Mouse (Mus musculus) MEL (cell line): ENCODE measurements around the gene Borcs5. TPM values are rescaled to one million over a fixed set of nuclear protein-coding genes. Genes with fewer than 3 reads are reported as not detected.

Experiments used
- DNase-seq: peaks from one replicate; pipeline ENCODE4 v3.0.0; 2011; ENCODE audit warnings: low read depth, low spot score
- H3K27ac ChIP-seq: 2 replicates; pipeline ENCODE4 v1.5.1; 2012; ENCODE audit warnings: low read depth, mild to moderate bottlenecking, control low read depth, low read length, moderate library complexity; ENCODE audit not compliant: control insufficient read depth
- H3K27me3 ChIP-seq, 2 experiments: fragments of 150-350 bp in 1 of 2; sonication (generic) in 1 of 2; 2 replicates each; pipeline ENCODE4 v1.6.1; 2012; ENCODE audit warnings: low read length in 2 of 2, mild to moderate bottlenecking in 2 of 2, improper control_type of control experiment in 1 of 2, moderate library complexity in 1 of 2; ENCODE audit not compliant: insufficient read depth in 2 of 2, control insufficient read depth in 1 of 2
- H3K36me3 ChIP-seq, 2 experiments: 2 replicates each; pipeline ENCODE4 v1.6.1; 2012 to 2014; ENCODE audit warnings: low read length in 2 of 2, improper control_type of control experiment in 1 of 2, inconsistent platforms in 1 of 2, mild to moderate bottlenecking in 1 of 2; ENCODE audit not compliant: insufficient read depth in 2 of 2, control insufficient read depth in 1 of 2
- H3K4me1 ChIP-seq, 2 experiments: fragments of 150-350 bp in 1 of 2; sonication (generic) in 1 of 2; 2 replicates each; pipeline ENCODE4 v1.6.1; 2012; ENCODE audit warnings: low read length in 2 of 2, improper control_type of control experiment in 1 of 2, mild to moderate bottlenecking in 1 of 2; ENCODE audit not compliant: insufficient read depth in 2 of 2, control insufficient read depth in 1 of 2
- H3K4me3 ChIP-seq, 2 experiments: fragments of 150-350 bp in 1 of 2; sonication (generic) in 1 of 2; 2 replicates each; pipeline ENCODE4 v1.5.1; 2012; ENCODE audit warnings: low read depth in 2 of 2, low read length in 2 of 2, mild to moderate bottlenecking in 2 of 2, moderate library complexity in 2 of 2, control low read depth in 1 of 2, improper control_type of control experiment in 1 of 2; ENCODE audit not compliant: control insufficient read depth in 1 of 2, insufficient read depth in 1 of 2
- H3K79me2 ChIP-seq: 2 replicates; pipeline ENCODE4 v1.6.1; 2012; ENCODE audit warnings: mild to moderate bottlenecking, low read length, moderate library complexity; ENCODE audit not compliant: control insufficient read depth, poor library complexity, insufficient read depth
- H3K9ac ChIP-seq: 2 replicates; pipeline ENCODE4 v1.6.1; 2012; ENCODE audit warnings: low read depth, mild to moderate bottlenecking, control low read depth, low read length, moderate library complexity; ENCODE audit not compliant: control insufficient read depth, poor library complexity, severe bottlenecking
- H3K9me3 ChIP-seq: fragments of 150-350 bp; sonication (generic); replicated peaks from 2 replicates; pipeline ENCODE4 v1.6.1; 2012; ENCODE audit warnings: mild to moderate bottlenecking, low read length, improper control_type of control experiment, moderate library complexity; ENCODE audit not compliant: insufficient read depth
- BHLHE40 ChIP-seq: IDR thresholded peaks from 2 replicates; pipeline ENCODE4 v1.6.1; 2012; ENCODE audit warnings: low read depth, mild to moderate bottlenecking, inconsistent platforms, low read length, improper control_type of control experiment, borderline replicate concordance
- CHD1 ChIP-seq: IDR thresholded peaks from 2 replicates; pipeline ENCODE4 v1.6.1; 2012; ENCODE audit warnings: low read depth, mild to moderate bottlenecking, inconsistent platforms, low read length, improper control_type of control experiment
- CHD2 ChIP-seq: IDR thresholded peaks from 2 replicates; pipeline ENCODE4 v1.6.1; 2011; ENCODE audit warnings: low read length, improper control_type of control experiment
- CTCF ChIP-seq, 3 experiments: IDR thresholded peaks in 2 of 3; conservative IDR thresholded peaks in 1 of 3; 2 replicates each; pipeline ENCODE4 v1.5.1; 2011 to 2012; ENCODE audit warnings: low read length in 3 of 3, low read depth in 2 of 3, mild to moderate bottlenecking in 2 of 3, improper control_type of control experiment in 1 of 3, inconsistent platforms in 1 of 3, mixed read lengths in 1 of 3, moderate library complexity in 1 of 3; ENCODE audit not compliant: control insufficient read depth in 1 of 3, insufficient read depth in 1 of 3, poor library complexity in 1 of 3, severe bottlenecking in 1 of 3
- ELF1 ChIP-seq: IDR thresholded peaks from 2 replicates; pipeline ENCODE4 v1.6.1; 2014; ENCODE audit warnings: low read depth, mild to moderate bottlenecking, inconsistent platforms, low read length, improper control_type of control experiment, moderate library complexity
- EP300 ChIP-seq, 2 experiments: IDR thresholded peaks; 2 replicates each; pipeline ENCODE4 v1.6.1; 2011; ENCODE audit warnings: improper control_type of control experiment in 2 of 2, low read length in 2 of 2, low read depth in 1 of 2, mild to moderate bottlenecking in 1 of 2
- ETS1 ChIP-seq: IDR thresholded peaks from 2 replicates; pipeline ENCODE4 v1.6.1; 2012; ENCODE audit warnings: low read depth, mild to moderate bottlenecking, inconsistent platforms, low read length, improper control_type of control experiment, moderate library complexity
- GABPA ChIP-seq: IDR thresholded peaks from 2 replicates; pipeline ENCODE4 v1.6.1; 2012; ENCODE audit warnings: low read depth, mild to moderate bottlenecking, inconsistent platforms, low read length, improper control_type of control experiment, moderate library complexity
- GATA1 ChIP-seq: IDR thresholded peaks from 2 replicates; pipeline ENCODE4 v1.6.1; 2011; ENCODE audit warnings: low read depth, low read length, improper control_type of control experiment
- HCFC1 ChIP-seq: IDR thresholded peaks from 2 replicates; pipeline ENCODE4 v1.6.1; 2012; ENCODE audit warnings: low read depth, mild to moderate bottlenecking, inconsistent platforms, low read length, improper control_type of control experiment, moderate library complexity
- JUND ChIP-seq: IDR thresholded peaks from 2 replicates; pipeline ENCODE4 v1.6.1; 2011; ENCODE audit warnings: low read depth, mild to moderate bottlenecking, improper control_type of control experiment, low read length
- KAT2A ChIP-seq: conservative IDR thresholded peaks from 2 replicates; pipeline ENCODE4 v1.6.1; 2012; ENCODE audit warnings: low read depth, low read length, improper control_type of control experiment, inconsistent platforms
- MAFK ChIP-seq: IDR thresholded peaks from 2 replicates; pipeline ENCODE4 v1.6.1; 2011; ENCODE audit warnings: low read depth, mild to moderate bottlenecking, low read length, improper control_type of control experiment, borderline replicate concordance
- MAZ ChIP-seq: IDR thresholded peaks from 2 replicates; pipeline ENCODE4 v1.6.1; 2012; ENCODE audit warnings: low read depth, mild to moderate bottlenecking, inconsistent platforms, low read length, improper control_type of control experiment
- MEF2A ChIP-seq: IDR thresholded peaks from 2 replicates; pipeline ENCODE4 v1.6.1; 2014; ENCODE audit warnings: low read depth, mild to moderate bottlenecking, inconsistent platforms, low read length, improper control_type of control experiment; ENCODE audit not compliant: poor library complexity, insufficient replicate concordance, severe bottlenecking; ENCODE audit errors: extremely low read depth
- MXI1 ChIP-seq: IDR thresholded peaks from 2 replicates; pipeline ENCODE4 v1.6.1; 2011; ENCODE audit warnings: mild to moderate bottlenecking, low read depth, low read length, improper control_type of control experiment
- MYC ChIP-seq: IDR thresholded peaks from 2 replicates; pipeline ENCODE4 v1.6.1; 2011; ENCODE audit warnings: low read depth, mild to moderate bottlenecking, low read length, improper control_type of control experiment, moderate library complexity
- NELFE ChIP-seq: IDR thresholded peaks from 2 replicates; pipeline ENCODE4 v1.6.1; 2011; ENCODE audit warnings: low read depth, low read length, improper control_type of control experiment
- NRF1 ChIP-seq: IDR thresholded peaks from 2 replicates; pipeline ENCODE4 v1.6.1; 2014; ENCODE audit warnings: low read depth, mild to moderate bottlenecking, inconsistent platforms, low read length, improper control_type of control experiment, moderate library complexity; ENCODE audit not compliant: poor library complexity, insufficient read depth, severe bottlenecking
- POLR2A ChIP-seq, 2 experiments: IDR thresholded peaks; 2 replicates each; pipeline ENCODE4 v1.6.1; 2011 to 2012; ENCODE audit warnings: low read length in 2 of 2, mild to moderate bottlenecking in 2 of 2, control low read depth in 1 of 2, improper control_type of control experiment in 1 of 2, low read depth in 1 of 2, moderate library complexity in 1 of 2; ENCODE audit not compliant: control insufficient read depth in 1 of 2, insufficient read depth in 1 of 2, poor library complexity in 1 of 2
- POLR2AphosphoS2 ChIP-seq: IDR thresholded peaks from 2 replicates; pipeline ENCODE4 v1.6.1; 2011; ENCODE audit warnings: low read length, improper control_type of control experiment
- POLR2AphosphoS5 ChIP-seq: IDR thresholded peaks from 2 replicates; pipeline ENCODE4 v1.6.1; 2012; ENCODE audit warnings: low read depth, borderline replicate concordance, mild to moderate bottlenecking, inconsistent platforms, low read length, moderate library complexity, mixed read lengths
- RAD21 ChIP-seq: IDR thresholded peaks from 2 replicates; pipeline ENCODE4 v1.6.1; 2011; ENCODE audit warnings: mild to moderate bottlenecking, low read depth, low read length, improper control_type of control experiment
- RCOR1 ChIP-seq: IDR thresholded peaks from 2 replicates; pipeline ENCODE4 v1.6.1; 2012; ENCODE audit warnings: low read depth, mild to moderate bottlenecking, inconsistent platforms, low read length, improper control_type of control experiment
- SIN3A ChIP-seq: IDR thresholded peaks from 2 replicates; pipeline ENCODE4 v1.6.1; 2012; ENCODE audit warnings: low read length, improper control_type of control experiment, inconsistent platforms
- SMC3 ChIP-seq: IDR thresholded peaks from 2 replicates; pipeline ENCODE4 v1.6.1; 2011; ENCODE audit warnings: low read depth, low read length, improper control_type of control experiment
- TBP ChIP-seq: IDR thresholded peaks from 2 replicates; pipeline ENCODE4 v1.8.0; 2011; ENCODE audit warnings: low read depth, low read length, improper control_type of control experiment
- TCF12 ChIP-seq: IDR thresholded peaks from 2 replicates; pipeline ENCODE4 v1.6.1; 2014; ENCODE audit warnings: low read depth, mild to moderate bottlenecking, inconsistent platforms, low read length, improper control_type of control experiment, moderate library complexity
- UBTF ChIP-seq: IDR thresholded peaks from 2 replicates; pipeline ENCODE4 v1.6.1; 2012; ENCODE audit warnings: low read depth, mild to moderate bottlenecking, inconsistent platforms, low read length, improper control_type of control experiment, moderate library complexity, borderline replicate concordance; ENCODE audit not compliant: insufficient read depth
- USF1 ChIP-seq: IDR thresholded peaks from 2 replicates; pipeline ENCODE4 v1.6.1; 2014; ENCODE audit warnings: low read depth, mild to moderate bottlenecking, inconsistent platforms, low read length, improper control_type of control experiment, moderate library complexity
- USF2 ChIP-seq, 2 experiments: IDR thresholded peaks; 2 replicates each; pipeline ENCODE4 v1.6.1; 2011 to 2012; ENCODE audit warnings: improper control_type of control experiment in 2 of 2, low read length in 2 of 2, borderline replicate concordance in 1 of 2, inconsistent platforms in 1 of 2, low read depth in 1 of 2, mild to moderate bottlenecking in 1 of 2; ENCODE audit not compliant: insufficient read depth in 1 of 2
- ZKSCAN1 ChIP-seq: IDR thresholded peaks from 2 replicates; pipeline ENCODE4 v1.6.1; 2012; ENCODE audit warnings: low read depth, mild to moderate bottlenecking, inconsistent platforms, low read length, improper control_type of control experiment, moderate library complexity
- ZMIZ1 ChIP-seq: IDR thresholded peaks from 2 replicates; pipeline ENCODE4 v1.6.1; 2012; ENCODE audit warnings: low read depth, mild to moderate bottlenecking, inconsistent platforms, low read length, improper control_type of control experiment, moderate library complexity
- ZNF384 ChIP-seq: IDR thresholded peaks from 2 replicates; pipeline ENCODE4 v1.6.1; 2012; ENCODE audit warnings: low read depth, mild to moderate bottlenecking, inconsistent platforms, low read length, improper control_type of control experiment
- polyA plus RNA-seq, 2 experiments: library from polyadenylated mRNA; stranded (reverse) in 1 of 2; unstranded in 1 of 2; fragments of >175 nt in 1 of 2; fragments of >200 nt in 1 of 2; gene quantifications; 2 replicates each; pipeline versions ENCODE4 v1.2.1 to v1.2.4; 2012; ENCODE audit warnings: low replicate concordance in 2 of 2, low read depth in 1 of 2; ENCODE audit not compliant: insufficient read length in 2 of 2, insufficient read depth in 1 of 2, missing spikeins in 1 of 2
- total RNA-seq: library from RNA; depleted of rRNA; stranded (reverse); fragments of 300-350 nt; gene quantifications from 2 replicates; pipeline ENCODE4 v1.2.3, GENCODE M21; 2012

The Borcs5 gene
- total and polyA plus RNA-seq, 3 experiments, result 7.7 to 13.0 TPM; not detected in 1

DNA sequence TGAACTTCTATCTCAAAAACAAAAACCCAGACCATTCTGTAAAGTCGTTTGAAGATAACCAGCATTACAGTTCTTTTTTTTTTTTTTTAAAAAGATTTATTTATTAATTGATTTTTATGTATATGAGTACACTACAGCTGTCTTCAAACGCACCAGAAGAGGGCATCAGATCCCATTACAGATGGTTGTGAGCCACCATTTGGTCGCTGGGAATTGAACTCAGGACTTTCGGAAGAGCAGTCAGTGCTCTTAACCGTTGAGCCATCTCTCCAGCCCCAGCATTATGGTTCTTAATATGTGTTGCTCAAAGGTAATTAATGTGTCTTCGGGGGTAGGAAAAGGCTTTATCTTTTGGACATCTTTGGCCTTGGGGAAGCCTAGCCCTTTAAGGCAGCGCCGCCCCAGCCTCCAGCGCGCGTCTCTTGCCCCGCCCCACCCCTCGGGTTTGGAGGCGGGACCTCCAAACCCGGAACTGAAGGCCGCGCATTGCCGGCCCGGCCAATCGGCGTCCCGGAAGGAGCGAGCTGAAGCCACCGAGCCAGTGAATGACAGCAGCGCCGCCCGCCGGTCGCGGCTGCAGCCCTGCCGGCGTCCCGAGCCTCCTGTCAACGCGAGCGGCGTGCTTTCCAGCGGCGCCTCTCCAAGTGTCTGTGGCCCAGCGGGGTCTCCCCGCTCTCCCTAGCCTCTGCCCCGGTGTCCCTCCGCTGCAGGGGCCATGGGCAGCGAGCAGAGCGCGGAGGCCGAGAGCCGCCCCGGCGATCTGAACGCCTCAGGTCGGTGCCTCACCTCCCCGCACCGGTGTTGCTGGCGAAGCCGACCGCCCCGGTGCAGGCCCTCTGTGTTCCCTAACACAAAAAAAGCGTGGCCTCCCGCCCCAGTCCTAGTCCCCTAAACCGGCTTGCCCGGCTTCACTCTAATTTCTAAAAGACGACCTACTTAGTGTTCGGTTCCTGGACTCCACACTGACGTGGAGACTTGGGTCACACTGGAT is 1.5 kb downstream of the Borcs5 start:
- Histone ChIP-seq H3K4me3 (peak overlapping the region; percentile 87 to 97), H3K9ac (peak overlapping the region; percentile 97), H3K4me1 (peaks cover 2 to 6% of the 10 kb centered on the region in 2 experiments; a peak in 2 of 4 replicates), H3K36me3 (peaks cover 0 to 4% of the 10 kb centered on the region in 2 experiments; a peak in 2 of 4 replicates), H3K27me3 (no peaks in the 10 kb centered on the region), H3K9me3 (no peaks in the 10 kb centered on the region), H3K27ac (peak overlapping the region; percentile 78), H3K79me2 (peaks cover 6% of the 10 kb centered on the region; the same call in 1 of the 2 replicates)
- peak; percentile 97 for DNase-seq
- TF ChIP-seq TCF12 (no peak), MAFK (no peak), ZNF384 (peak; percentile 24), JUND (no peak), POLR2AphosphoS5 (no peak), ELF1 (peak; percentile 99), RCOR1 (no peak), GABPA (no peak), MEF2A (no peak), MYC (no peak), MXI1 (peak; percentile 96), USF2 (IDR thresholded peaks at IDR 0.05; ENCODE audit: borderline replicate concordance in 1 of 2, insufficient read depth in 1 of 2, low read depth in 1 of 2, low read length in 2 of 2) (no peak), NRF1 (no peak), POLR2A (IDR thresholded peaks at IDR 0.05; ENCODE audit: control insufficient read depth in 1 of 2, insufficient read depth in 1 of 2, low read depth in 1 of 2, low read length in 2 of 2, poor library complexity in 1 of 2) (peak; percentile 40 to 71; a peak in 3 of 4 replicates), BHLHE40 (no peak), NELFE (peak; percentile 33), TBP (0 out of 2 replicates have a peak, but pooled peaks have one; percentile 34), GATA1 (peak; percentile 40), MAZ (no peak), HCFC1 (peak; percentile 83), CTCF (IDR thresholded peaks at IDR 0.05 in 2 of 3, conservative IDR thresholded peaks at IDR 0.05 in 1 of 3; ENCODE audit: control insufficient read depth in 1 of 3, insufficient read depth in 1 of 3, low read depth in 2 of 3, low read length in 3 of 3, poor library complexity in 1 of 3, severe bottlenecking in 1 of 3) (peak in 2 of 3 experiments; percentile 78 to 83; a peak in 5 of 6 replicates), ZMIZ1 (no peak), SIN3A (peak; percentile 84), CHD2 (no peak), EP300 (IDR thresholded peaks at IDR 0.05; ENCODE audit: low read depth in 1 of 2, low read length in 2 of 2) (no peak; a peak in 1 of 4 replicates), ZKSCAN1 (no peak), ETS1 (0 out of 2 replicates have a peak, but pooled peaks have one; percentile 21), USF1 (no peak), UBTF (0 out of 2 replicates have a peak, but pooled peaks have one; percentile 32), KAT2A (no peak), SMC3 (peak; percentile 27; the same call in 1 of the 2 replicates), CHD1 (no peak), POLR2AphosphoS2 (no peak), RAD21 (peak; percentile 50)
